Mouse (Mus musculus) brain, embryonic 14.5 days (tissue): ENCODE results near the gene Msi2.

Experiments
- CTCF ChIP-seq: fragments of 200-500 bp; IDR thresholded peaks from 2 replicates; pipeline ENCODE4 v1.5.1; 2012; ENCODE audit warnings: inconsistent platforms, mild to moderate bottlenecking, moderate library complexity, borderline replicate concordance; ENCODE audit not compliant: insufficient read depth, insufficient read length; ENCODE audit errors: extremely low read depth
- POLR2A ChIP-seq: fragments of 200-500 bp; IDR thresholded peaks from 2 replicates; pipeline ENCODE4 v1.6.1; 2012; ENCODE audit warnings: mild to moderate bottlenecking, inconsistent platforms, borderline replicate concordance; ENCODE audit not compliant: poor library complexity, insufficient read depth, insufficient read length, severe bottlenecking; ENCODE audit errors: extremely low read depth

- TF ChIP-seq CTCF (no peak), POLR2A (no peak)
These were observed 358.6 kb downstream of the Msi2 start for GRCm38 (mm10) chr11:88359736-88360135.
